Mouse (Mus musculus) layer of hippocampus, adult 8-10 months (tissue): ENCODE measurements at regions not wholly inside any gene's neighbourhood (a gene's known extent, or its start where the extent isn't known, plus 50 kb on each side); places are given as distances from the start of the nearest gene placed in this dataset.

Source experiments
- DNase-seq, 2 experiments: peaks; one replicate each; pipeline ENCODE4 v3.0.0; 2022; ENCODE audit warnings: low spot score in 2 of 2

- DNase-seq, result no peak
These were observed 244.9 kb upstream of the Lrtm1 start for GRCm38 (mm10) chr14:28773068-28773467.

- DNase-seq, result no peak
These were observed 242.3 kb upstream of the Lrtm1 start for GRCm38 (mm10) chr14:28775686-28776085.

DNA sequence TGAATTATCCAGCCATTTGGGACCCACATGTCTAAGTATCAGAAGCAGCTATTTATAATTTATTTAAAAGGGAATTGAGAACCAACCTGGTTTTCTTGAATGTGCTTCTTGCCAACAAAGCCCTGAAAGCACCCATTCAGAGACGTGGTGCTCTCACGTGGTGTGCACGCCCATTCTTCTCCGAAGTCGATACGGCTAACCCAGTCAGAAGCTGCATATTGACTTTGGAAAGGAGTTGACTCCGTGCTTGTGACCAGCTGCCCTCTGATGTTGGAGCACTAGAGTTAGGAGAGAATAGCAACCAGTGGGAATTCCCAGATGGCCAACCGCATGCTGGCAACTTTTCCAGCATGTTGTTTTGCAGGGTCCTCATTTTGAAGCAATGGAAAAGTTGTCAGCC lies 240.2 kb upstream of the Lrtm1 start:
- no peak for DNase-seq

DNA sequence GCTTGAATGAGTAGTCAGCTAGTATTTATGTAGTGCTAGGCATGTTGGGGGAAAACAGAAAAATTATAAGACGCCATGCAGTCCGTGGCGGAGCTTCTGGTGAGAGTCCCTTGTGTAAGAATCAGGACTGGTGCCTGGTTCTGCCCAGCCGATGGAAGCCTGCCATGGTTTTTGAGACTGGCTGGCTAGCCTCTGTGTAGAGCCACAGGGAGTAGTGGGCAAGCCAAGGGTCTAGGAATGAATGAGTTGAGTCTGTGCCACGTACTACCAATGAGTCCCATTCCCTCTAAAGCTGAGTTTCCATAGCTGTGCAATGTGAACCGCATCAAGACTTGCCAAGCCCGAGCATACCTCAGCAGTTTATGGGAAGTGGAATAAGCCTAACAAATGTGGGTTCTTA lies 236.3 kb upstream of the Lrtm1 start:
- peak; percentile 23 to 25 for DNase-seq

DNA sequence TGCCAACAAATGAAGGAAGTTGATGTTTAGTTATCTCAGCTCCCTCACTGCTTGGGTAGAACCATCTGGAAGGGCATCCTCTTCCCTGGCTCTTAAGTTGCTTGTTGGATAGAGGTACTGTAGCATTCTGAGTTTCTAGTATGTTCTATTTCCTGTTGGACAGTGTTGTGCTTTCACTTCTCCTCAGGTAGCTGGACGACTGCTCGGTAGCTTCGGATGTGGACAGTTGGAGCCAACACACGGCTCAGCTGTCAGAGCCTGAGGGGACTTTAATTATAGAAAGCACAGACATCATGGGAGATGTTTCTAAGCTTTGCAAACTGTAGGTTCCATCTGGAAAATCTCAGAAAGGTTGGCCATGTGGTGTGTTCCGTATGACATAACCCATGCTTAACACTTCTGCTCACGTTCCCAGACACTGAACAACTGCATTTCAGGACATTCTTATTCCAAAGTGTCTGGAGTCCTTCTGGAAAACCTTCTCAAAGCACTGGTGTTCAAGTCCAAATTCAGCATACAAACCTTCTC lies 233.8 kb upstream of the Lrtm1 start:
- DNase-seq, result no peak

- no peak for DNase-seq
These were observed 219.7 kb upstream of the Lrtm1 start for GRCm38 (mm10) chr14:28798290-28798689.

GRCm38 (mm10) chr14:28801681-28802080 lies 216.3 kb upstream of the Lrtm1 start:
- no peak for DNase-seq

DNA sequence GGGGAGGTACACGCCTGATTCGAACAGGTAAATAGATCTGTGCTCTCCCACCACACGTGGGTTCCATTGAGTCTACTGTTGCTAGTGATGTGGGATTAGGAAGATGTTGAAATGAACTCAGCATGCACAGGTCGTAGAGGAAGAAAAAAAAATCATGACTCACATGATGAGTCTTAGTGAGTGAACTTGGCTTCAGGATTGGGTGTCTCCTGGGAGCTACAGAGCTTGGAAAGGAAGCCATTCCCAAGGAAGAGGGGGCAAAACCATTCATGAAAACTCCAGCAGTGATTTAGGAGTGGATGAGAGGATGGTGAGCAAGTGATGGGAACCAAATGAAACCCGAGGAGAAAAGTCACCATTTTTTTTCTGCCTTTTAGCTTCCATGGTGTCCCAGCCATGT lies 215.9 kb upstream of the Lrtm1 start:
- no peak for DNase-seq

GRCm38 (mm10) chr14:28808094-28808493 lies 209.9 kb upstream of the Lrtm1 start:
- DNase-seq, result no peak

- no peak for DNase-seq
These were observed 208.7 kb upstream of the Lrtm1 start for GRCm38 (mm10) chr14:28809355-28809754.

DNA sequence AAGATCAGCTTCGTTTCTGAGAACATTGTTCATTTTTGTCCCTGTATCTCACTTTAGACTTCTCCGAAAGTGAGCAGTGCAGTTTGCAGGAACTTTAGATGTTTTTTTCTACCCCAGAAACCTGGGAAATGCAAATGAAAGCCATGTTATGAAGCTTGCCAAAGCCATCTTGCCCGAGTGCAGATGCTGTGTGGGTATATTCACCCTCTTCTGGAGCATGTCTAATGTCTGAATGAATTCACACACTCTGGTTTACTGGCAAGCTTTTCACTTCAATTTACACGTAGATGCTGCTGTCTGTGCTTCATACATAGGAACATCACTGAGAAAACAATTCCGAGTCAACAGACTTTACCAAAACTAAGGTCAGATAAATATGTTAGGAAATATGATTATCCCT lies 197.0 kb upstream of the Lrtm1 start:
- peak in 1 of 2 experiments; percentile 6 for DNase-seq

DNA sequence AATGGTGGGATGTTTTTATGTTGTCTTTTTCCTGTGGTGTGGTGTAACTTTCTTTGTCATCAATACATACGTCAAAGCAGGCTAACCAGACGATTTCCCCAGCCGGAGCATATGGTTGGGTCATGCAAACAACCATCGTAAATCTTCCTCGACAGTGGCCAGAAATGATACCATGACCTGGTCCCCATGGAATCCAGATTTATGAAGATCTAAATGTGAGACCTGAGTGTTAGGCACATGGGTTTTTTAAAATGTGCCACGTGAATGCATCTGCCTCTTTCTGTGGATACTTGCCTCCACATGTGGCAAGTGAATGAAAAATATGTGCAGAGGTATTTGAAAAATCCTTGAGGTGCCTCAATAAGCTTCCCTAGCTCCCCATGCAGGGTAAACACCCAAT lies 190.8 kb upstream of the Lrtm1 start:
- DNase-seq, result no peak

- no peak for DNase-seq
These were observed 180.9 kb upstream of the Lrtm1 start for GRCm38 (mm10) chr14:28837117-28837516.

GRCm38 (mm10) chr14:28848831-28849590 lies 169.0 kb upstream of the Lrtm1 start:
- peak in 1 of 2 experiments; percentile 19 for DNase-seq
